Mouse (Mus musculus) heart, embryonic 14.5 days (tissue): Measurements from ENCODE around the gene Eif4e1b. TPM values are rescaled to one million over a fixed set of nuclear protein-coding genes. Genes with fewer than 3 reads are reported as not detected.
A peak's percentile ranks its signal among the peaks of the same experiment; 100 is the strongest.

Experiments
- ATAC-seq: fragments of 200-750 bp; cut with Nextera tagmentation; 2 replicates; pipeline ENCODE4 v1.8.0; 2017; ENCODE audit warnings: low read depth, moderate TSS enrichment; ENCODE audit not compliant: insufficient number of reproducible peaks, insufficient read depth, low FRiP score
- H3K27ac ChIP-seq, 2 experiments: fragments of 200-500 bp in 1 of 2; fragments of 300-500 bp in 1 of 2; sonication (generic) in 1 of 2; replicated peaks in 1 of 2; 2 replicates each; pipeline ENCODE4 v1.5.1; 2012 to 2014; ENCODE audit warnings: low read depth in 2 of 2, low read length in 2 of 2, control low read depth in 1 of 2, mild to moderate bottlenecking in 1 of 2, mixed read lengths in 1 of 2; ENCODE audit not compliant: control insufficient read depth in 1 of 2, insufficient read depth in 1 of 2
- H3K27me3 ChIP-seq: fragments of 300-500 bp; sonication (generic); 2 replicates; pipeline ENCODE4 v1.6.1; 2014; ENCODE audit warnings: mild to moderate bottlenecking, low read length, control low read depth; ENCODE audit not compliant: control insufficient read depth, insufficient read depth
- H3K36me3 ChIP-seq: fragments of 300-500 bp; sonication (generic); 2 replicates; pipeline ENCODE4 v1.6.1; 2014; ENCODE audit warnings: mild to moderate bottlenecking, control low read depth, low read length, mixed read lengths; ENCODE audit not compliant: control insufficient read depth, insufficient read depth
- H3K4me1 ChIP-seq, 2 experiments: fragments of 200-500 bp in 1 of 2; fragments of 300-500 bp in 1 of 2; sonication (generic) in 1 of 2; 2 replicates each; pipeline ENCODE4 v1.6.1; 2012 to 2014; ENCODE audit warnings: low read length in 2 of 2, control low read depth in 1 of 2, mixed read lengths in 1 of 2; ENCODE audit not compliant: control insufficient read depth in 2 of 2, insufficient read depth in 2 of 2
- H3K4me2 ChIP-seq: fragments of 300-500 bp; sonication (generic); 2 replicates; pipeline ENCODE4 v1.6.1; 2014; ENCODE audit warnings: mild to moderate bottlenecking, low read length
- H3K4me3 ChIP-seq, 2 experiments: fragments of 200-500 bp in 1 of 2; fragments of 300-500 bp in 1 of 2; sonication (generic) in 1 of 2; 2 replicates each; pipeline ENCODE4 v1.5.1; 2012 to 2014; ENCODE audit warnings: low read length in 2 of 2, mild to moderate bottlenecking in 2 of 2, control low read depth in 1 of 2, low read depth in 1 of 2, moderate library complexity in 1 of 2; ENCODE audit not compliant: control insufficient read depth in 1 of 2, insufficient read depth in 1 of 2
- H3K9ac ChIP-seq: fragments of 300-500 bp; sonication (generic); 2 replicates; pipeline ENCODE4 v1.6.1; 2014; ENCODE audit warnings: mild to moderate bottlenecking, low read length
- H3K9me3 ChIP-seq: fragments of 300-500 bp; sonication (generic); 2 replicates; pipeline ENCODE4 v1.6.1; 2016; ENCODE audit warnings: low read length, control low read depth; ENCODE audit not compliant: control insufficient read depth
- WGBS: fragments of 180-500 bp; shearing (Covaris S2); extraction: QIAGEN DNeasy Blood & Tissue Kit; methylation state at CpG from one replicate; pipeline ENCODE4 v1.1.7; 2014; 5-methylcytosine and 5-hydroxymethylcytosine counted together
- polyA plus RNA-seq: library from polyadenylated mRNA; unstranded; fragments of >200 nt; fragmentation: Nextera tagmentation; extraction: Ambion mirVana; gene quantifications from 2 replicates; pipeline ENCODE4 v1.2.1, GENCODE M21; 2014

Eif4e1b gene
- polyA plus RNA-seq, 1 experiment from 2014 or later, result not detected

- Histone ChIP-seq H3K27me3 (peaks cover 64% of the 10 kb centered on the region), H3K36me3 (no peaks in the 10 kb centered on the region)
- ATAC-seq, result no peak
Measured at GRCm38 (mm10) chr13:54755201-54755830, 28.5 kb upstream of the Eif4e1b start.

DNA sequence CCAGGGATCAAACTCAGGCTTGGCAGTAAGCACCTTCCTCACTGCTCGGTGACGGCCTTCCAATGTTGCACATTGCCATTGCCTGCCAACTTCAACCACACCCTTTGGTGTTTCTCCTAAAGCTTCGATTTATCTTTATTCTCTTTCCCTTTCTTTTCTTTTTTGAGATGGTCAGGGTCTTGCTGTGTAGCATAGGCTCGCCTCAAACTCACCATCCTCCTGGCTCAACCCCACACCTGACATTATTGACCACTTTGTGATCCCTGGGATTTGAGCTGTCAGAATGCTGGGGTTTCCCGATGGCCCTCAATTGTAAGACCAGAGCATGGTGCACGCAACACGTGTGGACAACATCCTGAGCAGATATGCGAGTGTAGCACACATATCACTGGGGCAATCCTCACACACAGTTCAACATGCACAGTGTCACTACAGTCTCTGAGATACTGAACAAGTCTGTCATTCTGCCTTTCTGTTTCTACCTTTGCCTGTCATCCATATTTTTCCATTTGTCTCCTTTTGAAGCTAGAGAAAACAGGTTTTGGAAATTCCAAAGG is 27.6 kb upstream of the Eif4e1b start:
- no peak overlapping the region for H3K4me3 ChIP-seq
- no peak overlapping the region for H3K9ac ChIP-seq
- H3K27ac ChIP-seq, result no peak overlapping the region
- H3K36me3 ChIP-seq, result no peaks in the 10 kb centered on the region
- peaks cover 5% of the 10 kb centered on the region in 2 experiments; a peak in 3 of 4 replicates for H3K4me1 ChIP-seq
- WGBS, result 78% methylated on average over 8 of the region's 8 CpGs
- no peak overlapping the region for H3K4me2 ChIP-seq
- H3K27me3 ChIP-seq, result peaks cover 64% of the 10 kb centered on the region
- no peaks in the 10 kb centered on the region for H3K9me3 ChIP-seq
- no peak for ATAC-seq

More at GRCm38 (mm10) chr13:54755201-54755830, 28.5 kb upstream of the Eif4e1b start:
- Histone ChIP-seq H3K4me1 (peaks cover 5% of the 10 kb centered on the region in 2 experiments; a peak in 3 of 4 replicates), H3K4me2 (no peak overlapping the region), H3K27ac (no peak overlapping the region), H3K9me3 (no peaks in the 10 kb centered on the region), H3K9ac (no peak overlapping the region), H3K4me3 (no peak overlapping the region)
- 3% methylated on average over 9 of the region's 9 CpGs for WGBS

- no peak overlapping the region for H3K9ac ChIP-seq
Measured at GRCm38 (mm10) chr13:54757093-54757830, 26.5 kb upstream of the Eif4e1b start.

GRCm38 (mm10) chr13:54758045-54758755 is 25.6 kb upstream of the Eif4e1b start:
- ATAC-seq, result peak; percentile 75
- peaks cover 61% of the 10 kb centered on the region for H3K27me3 ChIP-seq
- under 1% methylated on average over 43 of the region's 43 CpGs for WGBS
- H3K4me1 ChIP-seq, result peaks cover 5% of the 10 kb centered on the region in 2 experiments; a peak in 3 of 4 replicates
- no peaks in the 10 kb centered on the region for H3K36me3 ChIP-seq
- H3K4me3 ChIP-seq, result peak overlapping the region; percentile 29 to 34
- peak overlapping the region; percentile 67 for H3K4me2 ChIP-seq
- H3K9ac ChIP-seq, result no peak overlapping the region
- no peaks in the 10 kb centered on the region for H3K9me3 ChIP-seq
- H3K27ac ChIP-seq, result no peak overlapping the region

More at GRCm38 (mm10) chr13:54757093-54757830, 26.5 kb upstream of the Eif4e1b start:
- Histone ChIP-seq H3K27me3 (peaks cover 57% of the 10 kb centered on the region), H3K27ac (no peak overlapping the region), H3K4me2 (peak overlapping the region; percentile 67), H3K4me3 (no peak overlapping the region), H3K36me3 (no peaks in the 10 kb centered on the region), H3K4me1 (peaks cover 5% of the 10 kb centered on the region in 2 experiments; a peak in 3 of 4 replicates), H3K9me3 (no peaks in the 10 kb centered on the region)
- ATAC-seq, result no peak
- 46% methylated on average over 10 of the region's 10 CpGs for WGBS

GRCm38 (mm10) chr13:54758756-54759470 is 24.9 kb upstream of the Eif4e1b start:
- 2% methylated on average over 29 of the region's 29 CpGs for WGBS
- Histone ChIP-seq H3K27me3 (peaks cover 69% of the 10 kb centered on the region), H3K9me3 (no peaks in the 10 kb centered on the region), H3K4me2 (peak overlapping the region; percentile 67), H3K4me1 (peaks cover 5% of the 10 kb centered on the region in 2 experiments; a peak in 3 of 4 replicates), H3K27ac (no peak overlapping the region), H3K36me3 (no peaks in the 10 kb centered on the region), H3K4me3 (no peak overlapping the region), H3K9ac (no peak overlapping the region)
- ATAC-seq, result 0 out of 2 replicates have a peak, but pooled peaks have one; percentile 8

DNA sequence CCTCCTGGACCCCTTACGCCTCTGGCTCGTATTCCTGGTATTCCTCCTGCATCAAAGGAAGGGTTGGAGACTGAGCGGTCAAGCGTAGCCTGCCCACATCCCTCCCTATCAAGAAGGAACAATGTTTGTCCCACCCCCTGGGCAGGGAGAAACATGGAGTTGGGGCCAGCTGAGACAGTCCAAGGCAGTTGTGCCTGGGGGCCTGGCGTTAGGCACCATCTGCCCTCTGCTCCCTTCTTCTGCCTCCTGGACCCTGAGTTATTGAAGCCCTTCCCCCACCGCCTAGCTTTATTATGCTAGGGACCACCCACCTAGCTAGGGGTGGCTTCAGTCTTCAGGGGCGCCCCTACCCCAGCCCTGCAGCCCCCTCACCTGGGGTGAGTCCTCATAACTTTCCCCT is 24.3 kb upstream of the Eif4e1b start:
- ATAC-seq, result no peak

More for the DNA sequence above, 24.3 kb upstream of the Eif4e1b start:
- peaks cover 5% of the 10 kb centered on the region in 2 experiments; a peak in 3 of 4 replicates for H3K4me1 ChIP-seq
- peaks cover 74% of the 10 kb centered on the region for H3K27me3 ChIP-seq
- no peak overlapping the region for H3K27ac ChIP-seq
- H3K9me3 ChIP-seq, result no peaks in the 10 kb centered on the region
- 18% methylated on average over 7 of the region's 7 CpGs for WGBS
- H3K36me3 ChIP-seq, result no peaks in the 10 kb centered on the region
- H3K9ac ChIP-seq, result no peak overlapping the region
- H3K4me3 ChIP-seq, result no peak overlapping the region
- no peak overlapping the region for H3K4me2 ChIP-seq
